Mouse (Mus musculus) cerebral cortex, adult 2 months (tissue): ENCODE results near the gene Lyrm9.

Experiments
- WGBS: fragments of 180-500 bp; shearing (Covaris S2); methylation state at CpG from one replicate; pipeline ENCODE4 v1.1.7; 2018; 5-methylcytosine and 5-hydroxymethylcytosine counted together

Gene Lyrm9

DNA sequence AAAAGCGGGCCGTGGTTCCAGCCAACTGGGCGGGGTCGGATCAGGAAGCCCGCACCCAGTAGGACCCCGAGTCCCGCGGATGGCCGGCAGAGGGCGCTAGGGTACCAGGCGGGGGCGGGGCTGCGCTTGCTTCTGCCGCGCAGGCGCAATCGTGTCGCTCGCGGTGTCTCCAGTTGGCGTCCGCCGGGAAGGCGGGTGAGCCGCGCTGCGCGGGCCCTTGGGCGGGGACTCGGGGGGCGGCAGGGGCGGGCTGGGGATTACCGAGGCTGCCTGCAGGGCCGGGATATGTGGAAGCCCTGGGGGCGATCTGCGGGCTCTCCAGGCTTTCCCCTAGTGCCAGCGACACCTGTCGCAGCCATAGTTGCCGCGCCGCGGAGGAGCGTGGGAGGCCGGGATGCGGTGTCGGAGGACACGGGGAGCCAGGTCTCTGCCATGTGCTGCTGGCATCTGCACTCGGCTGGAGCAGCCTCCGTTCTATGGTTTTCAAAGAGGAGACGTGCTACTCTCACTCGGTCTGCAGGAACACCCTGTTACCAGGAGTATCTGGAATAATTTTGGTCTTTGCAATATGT is at the start of gene Lyrm9:
TSS of gene Lyrm9 (plus strand) at position 143 of the 572 bp plus-strand sequence.
- under 1% methylated on average over 51 of the region's 51 CpGs for WGBS

GRCm38 (mm10) chr11:78777851-78778680 is 48.3 kb upstream of the Lyrm9 start:
- WGBS, result 75% methylated on average over 10 of the region's 10 CpGs

DNA sequence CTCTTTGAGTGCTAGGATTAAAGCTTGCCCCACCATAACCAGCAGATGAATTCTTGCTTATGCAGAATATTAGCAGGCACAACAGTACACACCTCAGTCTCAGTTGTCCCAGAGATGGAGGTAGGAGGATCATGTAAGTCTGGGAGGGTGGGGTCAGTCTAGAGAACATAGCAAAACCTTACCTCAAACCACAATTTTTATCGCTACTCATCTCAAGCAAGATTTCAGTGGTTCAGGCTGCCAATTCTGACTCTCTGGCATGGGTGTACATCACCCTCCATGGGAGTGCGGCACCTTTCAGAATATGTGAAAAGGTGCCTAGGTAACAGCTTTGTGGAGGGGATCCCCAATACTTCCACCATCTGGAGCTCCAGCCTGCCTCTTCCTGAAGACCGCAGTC is 46.4 kb upstream of the Lyrm9 start:
- 94% methylated on average over 3 of the region's 3 CpGs for WGBS

GRCm38 (mm10) chr11:78780571-78780970 is 45.8 kb upstream of the Lyrm9 start:
- WGBS, result 74% methylated on average over 3 of the region's 3 CpGs

DNA sequence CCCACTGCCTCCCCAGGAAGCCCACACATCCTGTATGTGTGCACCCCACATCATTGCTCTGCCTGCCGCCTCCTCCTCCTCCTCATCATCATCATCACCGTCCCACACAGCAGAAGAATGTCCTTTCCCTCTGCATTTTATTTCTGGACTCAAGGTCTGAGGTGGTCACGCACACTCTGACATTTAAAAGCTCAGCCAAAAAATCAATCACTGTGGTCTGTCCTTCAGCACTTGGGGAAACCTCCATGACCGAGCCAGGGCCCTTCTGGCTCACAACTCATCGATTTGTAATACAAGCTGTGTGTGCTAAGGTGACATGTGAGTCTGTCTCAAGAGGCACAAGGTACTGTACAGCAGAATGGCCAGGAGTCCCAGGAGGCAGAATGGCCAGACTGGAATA is 44.1 kb upstream of the Lyrm9 start:
- WGBS, result 79% methylated on average over 5 of the region's 5 CpGs

- WGBS, result 63% methylated on average over 9 of the region's 9 CpGs
Measured at GRCm38 (mm10) chr11:78782791-78783347, 43.5 kb upstream of the Lyrm9 start.

GRCm38 (mm10) chr11:78786013-78786431 is 40.4 kb upstream of the Lyrm9 start:
- WGBS, result 52% methylated on average over 7 of the region's 7 CpGs

DNA sequence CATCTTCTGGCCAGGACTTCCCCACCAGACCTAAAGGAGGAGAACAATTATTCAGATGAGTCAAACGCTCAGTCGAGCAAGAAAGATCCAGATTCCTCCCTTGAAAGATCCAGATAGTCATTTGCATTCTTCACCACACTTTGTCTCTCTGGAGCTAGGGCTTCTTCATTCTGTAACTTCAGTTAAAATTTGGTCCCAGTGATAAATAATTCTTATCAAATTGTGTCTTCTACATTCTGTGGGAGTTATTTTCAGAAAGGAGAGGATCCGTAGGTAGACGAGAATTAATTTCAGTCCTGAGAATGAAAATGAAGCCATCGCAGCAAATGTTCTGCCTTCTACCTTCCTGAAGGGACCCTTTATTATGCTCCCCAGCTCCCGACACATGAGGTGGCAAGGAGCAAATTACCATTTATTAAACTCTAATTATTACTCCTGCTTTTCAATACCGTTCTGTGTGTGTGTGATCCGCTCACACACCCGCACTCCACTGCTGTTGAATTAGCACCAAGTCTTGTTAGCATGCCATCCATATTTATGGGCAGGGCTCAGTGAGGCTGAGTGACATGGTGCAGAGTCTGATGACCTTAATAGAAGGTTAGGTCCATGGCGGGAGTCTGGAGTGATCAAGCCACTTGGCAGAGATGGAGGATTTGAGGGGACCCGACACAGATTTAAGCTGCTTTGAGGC is 36.9 kb upstream of the Lyrm9 start:
- WGBS, result 54% methylated on average over 11 of the region's 11 CpGs

- WGBS, result 14% methylated on average over 4 of the region's 4 CpGs
Measured at GRCm38 (mm10) chr11:78791582-78791981, 34.8 kb upstream of the Lyrm9 start.

GRCm38 (mm10) chr11:78792055-78792454 is 34.3 kb upstream of the Lyrm9 start:
- WGBS, result 23% methylated on average over 5 of the region's 5 CpGs

DNA sequence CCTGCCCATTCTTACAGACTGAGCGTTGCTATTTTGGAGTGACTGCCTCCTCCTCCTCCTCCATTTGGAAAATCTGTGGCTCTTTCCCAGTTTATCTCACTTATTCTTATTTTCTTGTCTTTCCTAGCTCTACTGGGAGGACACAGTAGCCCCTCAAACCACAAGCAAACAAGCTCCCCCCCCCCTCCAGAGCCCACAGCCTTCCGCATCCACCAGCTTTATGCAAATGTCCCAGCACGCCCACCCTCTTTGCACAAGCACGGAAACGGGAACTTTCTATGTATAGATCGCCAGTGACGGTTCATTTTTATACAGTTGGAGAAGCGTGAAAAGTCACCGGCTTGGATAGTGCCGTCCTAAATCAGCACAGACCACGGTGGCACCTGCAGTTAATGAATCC is 33.9 kb upstream of the Lyrm9 start:
- 9% methylated on average over 11 of the region's 11 CpGs for WGBS

GRCm38 (mm10) chr11:78793116-78793515 is 33.3 kb upstream of the Lyrm9 start:
- 44% methylated on average over 11 of the region's 11 CpGs for WGBS

GRCm38 (mm10) chr11:78796072-78796729 is 30.2 kb upstream of the Lyrm9 start:
- 71% methylated on average over 10 of the region's 10 CpGs for WGBS

DNA sequence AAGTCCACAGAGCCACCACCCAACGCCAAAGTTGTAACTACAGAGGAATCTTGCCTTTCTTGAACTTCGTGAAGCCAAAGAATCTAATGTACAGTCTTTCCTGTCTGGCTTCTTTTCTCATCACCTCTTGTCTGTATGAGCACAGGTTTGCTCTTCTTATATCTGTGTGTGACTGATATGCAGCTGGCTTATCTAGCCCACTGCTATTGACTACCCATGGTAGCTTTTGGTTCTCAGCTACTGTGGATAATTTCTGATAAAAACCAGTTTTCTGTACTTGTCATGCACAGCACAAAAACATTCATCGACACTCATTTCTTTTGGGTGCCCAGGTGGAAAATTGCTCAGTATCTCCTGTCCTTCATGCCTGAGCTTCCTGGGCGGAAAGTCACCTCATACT is 25.3 kb upstream of the Lyrm9 start:
- 97% methylated on average over 4 of the region's 4 CpGs for WGBS

- WGBS, result 37% methylated on average over 14 of the region's 14 CpGs
Measured at GRCm38 (mm10) chr11:78803587-78804316, 22.6 kb upstream of the Lyrm9 start.

DNA sequence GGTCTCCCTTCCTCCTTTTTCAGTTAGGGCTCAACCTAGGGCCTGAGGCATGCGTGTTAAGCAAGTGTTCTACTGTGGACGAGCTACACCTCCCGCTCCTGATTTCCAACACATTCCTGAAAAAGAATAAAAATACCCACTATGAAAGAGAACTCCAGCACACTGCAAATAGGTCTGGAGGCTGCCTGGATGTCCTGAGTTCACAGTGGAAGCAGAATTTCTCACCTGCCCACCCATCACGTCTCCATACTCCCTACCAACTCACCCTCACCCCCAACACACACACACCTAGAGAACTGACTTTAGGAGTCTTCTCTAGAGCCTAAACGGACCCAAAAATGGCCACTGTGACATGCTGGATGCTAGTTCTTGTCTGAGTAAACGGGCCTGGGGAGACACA is 21.8 kb upstream of the Lyrm9 start:
- WGBS, result 51% methylated on average over 6 of the region's 6 CpGs

GRCm38 (mm10) chr11:78805198-78805597 is 21.2 kb upstream of the Lyrm9 start:
- WGBS, result 45% methylated on average over 6 of the region's 6 CpGs

- 24% methylated on average over 9 of the region's 9 CpGs for WGBS
Measured at GRCm38 (mm10) chr11:78805691-78806137, 20.7 kb upstream of the Lyrm9 start.

DNA sequence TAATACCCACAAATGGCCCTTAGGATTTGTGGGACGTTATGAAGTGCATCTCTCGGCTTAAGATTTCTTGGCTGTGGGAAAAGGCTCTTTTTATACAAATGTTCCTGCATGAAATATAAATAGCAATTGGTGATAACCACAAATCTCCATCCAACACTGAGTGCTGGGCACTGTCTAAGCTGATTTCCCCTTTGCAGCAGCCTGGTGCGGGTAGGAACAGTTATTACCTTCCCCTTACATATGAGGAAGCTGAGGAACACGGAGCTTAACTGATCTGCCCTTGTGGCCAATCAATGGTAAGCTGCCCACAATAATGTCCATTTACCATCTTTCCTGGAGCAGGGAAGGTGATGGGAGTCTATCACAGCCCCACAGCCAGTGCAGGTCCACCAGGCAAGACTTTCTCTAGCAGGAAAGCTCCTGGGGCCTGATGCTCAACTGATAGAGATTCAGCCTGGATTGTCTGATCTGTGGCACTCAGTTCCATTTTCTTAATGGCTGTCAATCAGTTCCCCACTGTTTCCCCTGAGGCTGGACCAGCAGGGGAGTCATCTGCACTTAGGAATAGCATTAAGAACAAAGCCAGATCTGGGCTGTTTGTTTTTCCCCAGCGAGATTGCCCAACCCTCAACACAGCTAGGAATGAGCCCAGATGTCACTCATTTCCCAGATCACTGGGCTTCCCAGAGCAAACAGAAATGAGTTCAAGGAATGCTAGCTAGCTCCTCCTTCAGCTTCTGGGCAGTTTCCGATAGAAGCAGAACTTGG is 18.9 kb upstream of the Lyrm9 start:
- 46% methylated on average over 6 of the region's 6 CpGs for WGBS

GRCm38 (mm10) chr11:78814461-78814941 is 11.9 kb upstream of the Lyrm9 start:
- 52% methylated on average over 7 of the region's 7 CpGs for WGBS
